Mouse (Mus musculus) liver, postnatal 0 days (tissue): ENCODE data around the gene Mfge8.

Source experiments
- CTCF ChIP-seq: sonication (generic); IDR thresholded peaks from 2 replicates; pipeline ENCODE4 v1.5.1; 2016; ENCODE audit warnings: antibody characterized with exemption, low read depth
- EP300 ChIP-seq: IDR thresholded peaks from 2 replicates; pipeline ENCODE4 v1.6.1; 2016; ENCODE audit warnings: antibody characterized with exemption, low read depth, mild to moderate bottlenecking

DNA sequence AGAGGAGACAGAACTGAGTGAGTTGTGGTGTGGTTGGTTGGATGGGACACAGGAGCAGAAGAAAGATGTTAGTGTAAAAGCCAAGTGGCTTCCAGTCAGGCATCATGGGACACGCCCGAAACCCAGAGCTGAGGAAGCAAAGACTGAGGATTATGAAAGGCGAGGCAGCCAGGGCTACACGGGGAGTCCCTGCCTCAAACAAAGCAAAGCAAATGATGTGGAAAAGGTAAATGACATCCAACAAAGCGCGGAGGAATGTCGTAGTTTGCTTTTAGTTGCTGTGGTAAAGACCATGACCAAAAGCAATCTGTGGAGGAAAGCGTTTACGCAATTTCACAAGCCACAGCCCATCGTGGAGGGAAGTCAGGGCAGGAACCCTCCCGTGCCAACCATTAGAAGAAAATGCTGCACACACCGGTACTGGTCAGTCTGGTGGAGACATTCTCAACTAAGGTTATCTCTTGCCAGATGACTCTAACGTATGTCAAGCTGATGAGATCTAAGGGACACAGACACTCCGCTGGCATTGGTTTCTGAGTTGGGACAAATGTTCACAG, 18.2 kb upstream of the Mfge8 start:
- no peak for TF ChIP-seq CTCF
- TF ChIP-seq EP300 = no peak
